Mouse (Mus musculus): ENCODE data around the gene Vwf. TPM values are rescaled to one million over a fixed set of nuclear protein-coding genes. Genes with fewer than 3 reads are reported as not detected.

Vwf gene
- polyA plus RNA-seq (2015; fragmentation: Nextera tagmentation; extraction: Ambion mirVana), result 19.1 and 20.8 TPM in 2 replicates

GRCm38 (mm10) chr6:125546474-125546873 lies at the start of gene Vwf:
Gene Vwf, plus strand, starts transcription at chr6:125546774.
- H3K9me3 ChIP-seq, result no peaks in the 10 kb centered on the region
- 66% methylated on average over 6 of the region's 6 CpGs for WGBS
- no peaks in the 10 kb centered on the region for H3K27me3 ChIP-seq
- H3K9ac ChIP-seq, result no peak within 1 kb of the TSS
- no peak for ATAC-seq (ENCODE audit: borderline replicate concordance, extremely low read depth, low FRiP score, low TSS enrichment)
- H3K36me3 ChIP-seq, result no peaks in the 10 kb centered on the region
- H3K4me3 ChIP-seq, result no peak within 1 kb of the TSS
- no peak within 1 kb of the TSS for H3K27ac ChIP-seq
- H3K4me1 ChIP-seq, result no peaks in the 10 kb centered on the region
- no peak within 1 kb of the TSS for H3K4me2 ChIP-seq

GRCm38 (mm10) chr6:125498062-125498461 lies 48.5 kb upstream of the Vwf start:
- no peak overlapping the region for H3K27ac ChIP-seq
- 33% methylated on average over 5 of the region's 5 CpGs for WGBS
- ATAC-seq (ENCODE audit: borderline replicate concordance, extremely low read depth, low FRiP score, low TSS enrichment), result no peak

GRCm38 (mm10) chr6:125503186-125503802 lies 43.3 kb upstream of the Vwf start:
- no peak overlapping the region for H3K27ac ChIP-seq
- no peak for ATAC-seq (ENCODE audit: borderline replicate concordance, extremely low read depth, low FRiP score, low TSS enrichment)
- no peaks in the 10 kb centered on the region for H3K36me3 ChIP-seq
- H3K9me3 ChIP-seq, result no peaks in the 10 kb centered on the region
- WGBS, result 87% methylated on average over 11 of the region's 11 CpGs
- no peak overlapping the region for H3K4me2 ChIP-seq
- no peaks in the 10 kb centered on the region for H3K4me1 ChIP-seq
- no peaks in the 10 kb centered on the region for H3K27me3 ChIP-seq
- no peak overlapping the region for H3K9ac ChIP-seq
- no peak overlapping the region for H3K4me3 ChIP-seq

More at GRCm38 (mm10) chr6:125498062-125498461, 48.5 kb upstream of the Vwf start:
- Histone ChIP-seq H3K4me3 (no peak overlapping the region), H3K4me2 (no peak overlapping the region), H3K4me1 (0 out of 2 replicates have a peak, but pooled peaks cover 13% of the 10 kb centered on the region), H3K36me3 (no peaks in the 10 kb centered on the region), H3K9me3 (no peaks in the 10 kb centered on the region), H3K27me3 (peaks cover 15% of the 10 kb centered on the region; the same call in 1 of the 2 replicates), H3K9ac (no peak overlapping the region)

- Histone ChIP-seq H3K4me1 (no peaks in the 10 kb centered on the region), H3K36me3 (no peaks in the 10 kb centered on the region), H3K27ac (no peak overlapping the region), H3K9ac (no peak overlapping the region), H3K27me3 (no peaks in the 10 kb centered on the region), H3K9me3 (no peaks in the 10 kb centered on the region), H3K4me2 (no peak overlapping the region), H3K4me3 (no peak overlapping the region)
- ATAC-seq (ENCODE audit: borderline replicate concordance, extremely low read depth, low FRiP score, low TSS enrichment), result no peak
- WGBS, result 35% methylated on average over 3 of the region's 3 CpGs
Measured at GRCm38 (mm10) chr6:125504622-125505355, 41.8 kb upstream of the Vwf start.

- Histone ChIP-seq H3K27ac (no peak overlapping the region), H3K4me2 (no peak overlapping the region), H3K9ac (no peak overlapping the region), H3K36me3 (no peaks in the 10 kb centered on the region), H3K27me3 (no peaks in the 10 kb centered on the region), H3K4me3 (no peak overlapping the region), H3K9me3 (no peaks in the 10 kb centered on the region), H3K4me1 (0 out of 2 replicates have a peak, but pooled peaks cover 4% of the 10 kb centered on the region)
- ATAC-seq (ENCODE audit: borderline replicate concordance, extremely low read depth, low FRiP score, low TSS enrichment), result no peak
- WGBS, result 91% methylated on average over 4 of the region's 4 CpGs
Measured at GRCm38 (mm10) chr6:125506427-125506826, 40.1 kb upstream of the Vwf start.

GRCm38 (mm10) chr6:125509783-125510182 lies 36.8 kb upstream of the Vwf start:
- Histone ChIP-seq H3K9ac (no peak overlapping the region), H3K27ac (no peak overlapping the region), H3K4me1 (peaks cover 29% of the 10 kb centered on the region), H3K27me3 (no peaks in the 10 kb centered on the region), H3K4me3 (no peak overlapping the region), H3K4me2 (no peak overlapping the region), H3K36me3 (no peaks in the 10 kb centered on the region), H3K9me3 (no peaks in the 10 kb centered on the region)
- WGBS, result 59% methylated on average over 3 of the region's 3 CpGs
- no peak for ATAC-seq (ENCODE audit: borderline replicate concordance, extremely low read depth, low FRiP score, low TSS enrichment)

GRCm38 (mm10) chr6:125510645-125511044 lies 35.9 kb upstream of the Vwf start:
- no peak overlapping the region for H3K27ac ChIP-seq
- H3K36me3 ChIP-seq, result no peaks in the 10 kb centered on the region
- no peak overlapping the region for H3K4me2 ChIP-seq
- H3K27me3 ChIP-seq, result no peaks in the 10 kb centered on the region
- peaks cover 38% of the 10 kb centered on the region for H3K4me1 ChIP-seq
- ATAC-seq (ENCODE audit: borderline replicate concordance, extremely low read depth, low FRiP score, low TSS enrichment), result no peak
- no peak overlapping the region for H3K9ac ChIP-seq
- H3K9me3 ChIP-seq, result no peaks in the 10 kb centered on the region
- no peak overlapping the region for H3K4me3 ChIP-seq

- no peak for ATAC-seq (ENCODE audit: borderline replicate concordance, extremely low read depth, low FRiP score, low TSS enrichment)
- WGBS, result 80% methylated on average over 7 of the region's 7 CpGs
- no peaks in the 10 kb centered on the region for H3K27me3 ChIP-seq
Measured at GRCm38 (mm10) chr6:125511196-125511595, 35.4 kb upstream of the Vwf start.

GRCm38 (mm10) chr6:125512950-125513596 lies 33.5 kb upstream of the Vwf start:
- no peak overlapping the region for H3K4me2 ChIP-seq
- H3K27me3 ChIP-seq, result no peaks in the 10 kb centered on the region
- H3K9ac ChIP-seq, result no peak overlapping the region
- H3K36me3 ChIP-seq, result no peaks in the 10 kb centered on the region
- peaks cover 41% of the 10 kb centered on the region for H3K4me1 ChIP-seq
- H3K4me3 ChIP-seq, result no peak overlapping the region
- H3K27ac ChIP-seq, result peak overlapping the region; percentile 63
- WGBS, result 26% methylated on average over 6 of the region's 6 CpGs
- peak; percentile 54; the same call in 1 of the 2 replicates for ATAC-seq (ENCODE audit: borderline replicate concordance, extremely low read depth, low FRiP score, low TSS enrichment)
- no peaks in the 10 kb centered on the region for H3K9me3 ChIP-seq

More at GRCm38 (mm10) chr6:125511196-125511595, 35.4 kb upstream of the Vwf start:
- Histone ChIP-seq H3K27ac (no peak overlapping the region), H3K4me3 (no peak overlapping the region), H3K9ac (no peak overlapping the region), H3K9me3 (no peaks in the 10 kb centered on the region), H3K4me2 (no peak overlapping the region), H3K4me1 (peaks cover 41% of the 10 kb centered on the region), H3K36me3 (no peaks in the 10 kb centered on the region)

- H3K9me3 ChIP-seq, result no peaks in the 10 kb centered on the region
- no peaks in the 10 kb centered on the region for H3K27me3 ChIP-seq
- WGBS, result 32% methylated on average over 11 of the region's 11 CpGs
- peaks cover 37% of the 10 kb centered on the region for H3K4me1 ChIP-seq
- no peak overlapping the region for H3K9ac ChIP-seq
- ATAC-seq (ENCODE audit: borderline replicate concordance, extremely low read depth, low FRiP score, low TSS enrichment), result 0 out of 2 replicates have a peak, but pooled peaks have one; percentile 41
- no peak overlapping the region for H3K27ac ChIP-seq
- H3K4me2 ChIP-seq, result no peak overlapping the region
- H3K4me3 ChIP-seq, result no peak overlapping the region
- H3K36me3 ChIP-seq, result no peaks in the 10 kb centered on the region
Measured at GRCm38 (mm10) chr6:125515503-125516315, 30.9 kb upstream of the Vwf start.

- Histone ChIP-seq H3K4me3 (no peak overlapping the region), H3K27me3 (no peaks in the 10 kb centered on the region), H3K9ac (no peak overlapping the region), H3K9me3 (no peaks in the 10 kb centered on the region), H3K4me2 (no peak overlapping the region), H3K4me1 (peaks cover 12% of the 10 kb centered on the region; the same call in 1 of the 2 replicates), H3K27ac (no peak overlapping the region), H3K36me3 (no peaks in the 10 kb centered on the region)
- no peak; the same call in 1 of the 2 replicates for ATAC-seq (ENCODE audit: borderline replicate concordance, extremely low read depth, low FRiP score, low TSS enrichment)
- 27% methylated on average over 5 of the region's 5 CpGs for WGBS
Measured at GRCm38 (mm10) chr6:125521558-125522193, 24.9 kb upstream of the Vwf start.

All from lung, embryonic 15.5 days (tissue).